Mouse (Mus musculus) limb, embryonic 10.5 days (tissue): ENCODE data around the gene Cep44. TPM values are rescaled to one million over a fixed set of nuclear protein-coding genes. Genes with fewer than 3 reads are reported as not detected.

Experiments
- DNase-seq: peaks from one replicate; pipeline ENCODE4 v3.0.0-alpha.2; 2017; ENCODE audit warnings: low spot score
- H3K27ac ChIP-seq: fragments of 300-500 bp; sonication (generic); 2 replicates; pipeline ENCODE4 v1.5.1; 2016; ENCODE audit warnings: mild to moderate bottlenecking
- H3K27me3 ChIP-seq: fragments of 300-500 bp; sonication (generic); 2 replicates; pipeline ENCODE4 v1.6.1; 2016; ENCODE audit warnings: low read depth, mild to moderate bottlenecking; ENCODE audit not compliant: poor library complexity, severe bottlenecking
- H3K36me3 ChIP-seq: fragments of 300-500 bp; sonication (generic); 2 replicates; pipeline ENCODE4 v1.6.1; 2016; ENCODE audit warnings: mild to moderate bottlenecking, moderate library complexity
- H3K4me1 ChIP-seq: fragments of 300-500 bp; sonication (generic); 2 replicates; pipeline ENCODE4 v1.6.1; 2016
- H3K4me3 ChIP-seq: fragments of 300-500 bp; sonication (generic); 2 replicates; pipeline ENCODE4 v1.5.1; 2016; ENCODE audit warnings: mild to moderate bottlenecking, moderate library complexity
- H3K9me3 ChIP-seq: fragments of 300-500 bp; sonication (generic); replicated peaks from 2 replicates; pipeline ENCODE4 v1.6.1; 2016; ENCODE audit warnings: mild to moderate bottlenecking
- WGBS: fragments of 180-500 bp; shearing (Covaris S2); methylation state at CpG from one replicate; pipeline ENCODE4 v1.1.7; 2016; 5-methylcytosine and 5-hydroxymethylcytosine counted together
- polyA plus RNA-seq: library from polyadenylated mRNA; unstranded; fragments of >200 nt; fragmentation: Nextera tagmentation; extraction: Ambion mirVana; gene quantifications from 2 replicates; pipeline ENCODE4 v1.2.1, GENCODE M21; 2016

The Cep44 gene
- polyA plus RNA-seq, 1 experiment from 2014 or later = 43.2 TPM

DNA sequence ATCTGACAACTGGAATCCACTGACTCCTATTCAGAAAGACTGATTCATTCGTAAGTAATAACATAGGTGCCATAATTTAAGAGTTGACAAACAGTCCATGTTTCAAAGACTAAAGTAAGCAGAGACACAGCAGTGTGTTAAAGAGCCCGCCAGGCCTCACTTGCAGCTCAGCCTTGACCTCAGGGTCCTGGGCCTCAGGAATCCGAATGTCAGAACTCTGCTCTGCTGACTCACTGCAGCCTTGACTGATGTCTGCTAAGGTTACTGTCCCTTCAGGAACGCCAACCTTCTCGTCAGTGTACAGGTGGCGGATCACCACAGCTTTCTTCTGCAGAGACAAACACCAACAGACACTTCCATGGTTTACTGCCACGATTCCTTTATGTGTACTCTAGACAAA lies 10.1 kb downstream of the Cep44 start:
- H3K27ac ChIP-seq = no peak overlapping the region
- no peaks in the 10 kb centered on the region for H3K9me3 ChIP-seq
- no peaks in the 10 kb centered on the region for H3K4me1 ChIP-seq
- H3K4me3 ChIP-seq = no peak overlapping the region
- H3K27me3 ChIP-seq = no peaks in the 10 kb centered on the region
- DNase-seq = no peak
- peaks cover 90% of the 10 kb centered on the region for H3K36me3 ChIP-seq
- WGBS = 94% methylated on average over 7 of the region's 7 CpGs

DNA sequence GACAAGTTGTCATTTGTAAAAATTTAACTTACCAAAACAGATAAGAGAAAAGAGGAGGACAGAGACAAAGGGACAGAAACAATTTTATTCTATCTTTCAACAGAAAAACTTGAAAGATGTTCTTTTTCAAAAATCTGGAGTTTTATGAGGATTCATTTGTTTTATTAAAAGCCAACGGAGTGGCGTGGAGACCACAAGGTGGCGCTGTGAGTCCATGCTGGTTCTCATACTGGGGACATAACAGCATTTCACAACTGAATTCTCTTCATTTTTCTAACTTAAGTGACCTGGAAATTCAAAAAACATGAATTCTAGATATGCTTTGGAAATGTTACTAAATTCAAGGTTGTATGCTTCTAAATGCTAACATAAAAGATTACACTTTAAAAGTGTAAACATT lies 20.5 kb downstream of the Cep44 start:
- Histone ChIP-seq H3K36me3 (peaks cover 10% of the 10 kb centered on the region), H3K4me1 (peaks cover 9% of the 10 kb centered on the region; the same call in 1 of the 2 replicates), H3K4me3 (no peak overlapping the region), H3K27me3 (no peaks in the 10 kb centered on the region), H3K9me3 (no peaks in the 10 kb centered on the region), H3K27ac (no peak overlapping the region)
- peak; percentile 85 for DNase-seq
- 7% methylated on average over 3 of the region's 3 CpGs for WGBS

- DNase-seq = no peak
- H3K9me3 ChIP-seq = no peaks in the 10 kb centered on the region
- no peak overlapping the region for H3K4me3 ChIP-seq
- 65% methylated on average over 6 of the region's 6 CpGs for whole genome bisulfite sequencing
- H3K36me3 ChIP-seq = peaks cover 10% of the 10 kb centered on the region
- no peaks in the 10 kb centered on the region for H3K27me3 ChIP-seq
- H3K4me1 ChIP-seq = peaks cover 9% of the 10 kb centered on the region; the same call in 1 of the 2 replicates
- no peak overlapping the region for H3K27ac ChIP-seq
These were observed 22.0 kb downstream of the Cep44 start for GRCm38 (mm10) chr8:56528869-56529268.

- Histone ChIP-seq H3K4me3 (no peak overlapping the region), H3K9me3 (no peaks in the 10 kb centered on the region), H3K4me1 (no peaks in the 10 kb centered on the region), H3K36me3 (no peaks in the 10 kb centered on the region), H3K27ac (no peak overlapping the region), H3K27me3 (no peaks in the 10 kb centered on the region)
- WGBS = 80% methylated on average over 4 of the region's 4 CpGs
- no peak for DNase-seq
These were observed 29.8 kb downstream of the Cep44 start for GRCm38 (mm10) chr8:56521051-56521450.

GRCm38 (mm10) chr8:56520249-56520648 lies 30.6 kb downstream of the Cep44 start:
- no peak for DNase-seq
- no peaks in the 10 kb centered on the region for H3K27me3 ChIP-seq
- no peak overlapping the region for H3K4me3 ChIP-seq
- no peak overlapping the region for H3K27ac ChIP-seq
- 92% methylated on average over 2 of the region's 2 CpGs for WGBS
- H3K36me3 ChIP-seq = no peaks in the 10 kb centered on the region
- no peaks in the 10 kb centered on the region for H3K4me1 ChIP-seq
- no peaks in the 10 kb centered on the region for H3K9me3 ChIP-seq

GRCm38 (mm10) chr8:56518848-56519247 lies 32.0 kb downstream of the Cep44 start:
- 82% methylated on average over 6 of the region's 6 CpGs for WGBS
- DNase-seq = no peak
- H3K4me1 ChIP-seq = no peaks in the 10 kb centered on the region
- H3K9me3 ChIP-seq = no peaks in the 10 kb centered on the region
- H3K36me3 ChIP-seq = no peaks in the 10 kb centered on the region
- H3K27me3 ChIP-seq = no peaks in the 10 kb centered on the region
- no peak overlapping the region for H3K27ac ChIP-seq
- no peak overlapping the region for H3K4me3 ChIP-seq

DNA sequence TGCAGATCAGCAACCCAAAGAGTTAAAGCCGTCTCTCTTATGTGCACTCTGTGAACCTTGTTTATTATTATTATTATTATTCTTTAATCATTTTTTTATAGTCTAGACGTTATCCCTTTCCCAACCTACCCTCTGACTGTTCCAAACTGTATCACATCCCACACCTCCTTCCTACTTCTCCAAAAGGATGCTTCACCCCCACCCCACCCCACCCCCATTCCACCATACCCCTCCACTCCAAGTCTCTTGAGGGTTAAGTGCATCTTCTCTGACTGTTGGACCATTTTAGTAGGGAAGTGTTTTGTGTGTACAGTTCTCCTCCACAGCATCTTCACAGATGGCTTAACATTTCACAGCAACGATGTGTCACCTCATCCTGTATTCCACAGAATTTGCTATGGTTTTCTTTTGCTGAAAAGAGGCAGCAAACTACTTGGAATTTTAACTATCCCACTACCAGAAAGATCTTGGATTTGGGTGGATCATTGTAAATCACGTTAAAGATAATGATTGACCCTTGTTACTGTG lies 41.8 kb downstream of the Cep44 start:
- WGBS = 84% methylated on average over 4 of the region's 4 CpGs
- H3K9me3 ChIP-seq = no peaks in the 10 kb centered on the region
- H3K27ac ChIP-seq = no peak overlapping the region
- H3K27me3 ChIP-seq = no peaks in the 10 kb centered on the region
- H3K36me3 ChIP-seq = no peaks in the 10 kb centered on the region
- no peaks in the 10 kb centered on the region for H3K4me1 ChIP-seq
- DNase-seq = no peak
- no peak overlapping the region for H3K4me3 ChIP-seq

DNA sequence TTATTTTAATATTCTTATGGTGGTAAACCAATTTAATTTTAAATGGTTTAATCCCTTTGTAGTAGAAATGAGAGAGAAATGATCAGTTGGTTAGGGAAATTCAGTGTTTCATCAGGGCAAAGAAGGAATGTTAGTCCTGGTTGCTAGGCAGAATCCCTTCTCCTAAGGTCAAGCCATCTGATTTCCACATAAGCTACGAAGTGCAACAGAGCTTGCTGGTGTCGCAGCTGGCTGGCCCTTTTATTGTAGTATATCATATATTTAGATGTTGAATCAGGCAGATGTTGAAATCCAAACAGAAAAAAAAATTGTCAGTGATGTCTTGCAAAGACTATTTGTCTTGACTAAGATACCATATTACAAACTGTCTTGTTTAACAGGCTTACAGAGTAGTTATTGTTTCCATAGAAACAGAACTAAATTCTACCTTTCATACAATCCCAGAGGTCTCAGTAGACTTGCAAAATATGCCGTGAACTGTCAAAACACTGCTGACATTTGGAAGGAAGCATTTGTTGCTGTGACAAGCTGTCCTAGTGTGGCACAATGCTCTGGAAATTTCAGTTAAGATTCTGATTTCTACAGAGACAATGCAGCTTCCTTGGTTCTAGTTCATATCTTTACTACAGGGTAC lies 42.4 kb downstream of the Cep44 start:
- DNase-seq = no peak
- Histone ChIP-seq H3K36me3 (no peaks in the 10 kb centered on the region), H3K27ac (no peak overlapping the region), H3K27me3 (no peaks in the 10 kb centered on the region), H3K4me3 (no peak overlapping the region), H3K4me1 (no peaks in the 10 kb centered on the region), H3K9me3 (no peaks in the 10 kb centered on the region)
- 91% methylated on average over 3 of the region's 3 CpGs for WGBS

GRCm38 (mm10) chr8:56501911-56502310 lies 48.9 kb downstream of the Cep44 start:
- H3K36me3 ChIP-seq = no peaks in the 10 kb centered on the region
- no peak overlapping the region for H3K27ac ChIP-seq
- H3K4me1 ChIP-seq = no peaks in the 10 kb centered on the region
- DNase-seq = no peak
- no peaks in the 10 kb centered on the region for H3K27me3 ChIP-seq
- H3K4me3 ChIP-seq = no peak overlapping the region
- no peaks in the 10 kb centered on the region for H3K9me3 ChIP-seq

- no peaks in the 10 kb centered on the region for H3K27me3 ChIP-seq
- H3K9me3 ChIP-seq = no peaks in the 10 kb centered on the region
- 73% methylated on average over 2 of the region's 2 CpGs for WGBS
- H3K36me3 ChIP-seq = no peaks in the 10 kb centered on the region
- H3K4me1 ChIP-seq = no peaks in the 10 kb centered on the region
- H3K4me3 ChIP-seq = no peak overlapping the region
- DNase-seq = no peak
- H3K27ac ChIP-seq = no peak overlapping the region
These were observed 61.4 kb downstream of the Cep44 start for GRCm38 (mm10) chr8:56489496-56489895.

DNA sequence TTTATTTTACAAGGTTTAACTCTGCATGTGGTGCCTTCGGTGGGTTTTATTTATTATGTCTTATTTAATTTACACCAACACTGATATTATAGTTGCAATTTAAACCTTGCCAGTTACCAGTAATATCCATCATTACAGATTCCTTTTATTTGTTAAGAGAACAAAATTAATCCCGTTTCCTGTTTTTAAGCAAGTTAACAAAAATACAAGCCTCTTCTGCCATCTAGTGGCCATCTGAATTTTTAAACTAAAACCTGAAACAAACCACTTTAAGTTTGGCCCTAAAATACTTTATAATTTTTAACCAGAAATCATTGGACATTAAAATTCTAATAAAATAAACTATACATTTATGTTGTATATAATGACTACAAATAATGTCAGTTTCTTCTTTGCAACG lies 64.8 kb downstream of the Cep44 start:
- no peaks in the 10 kb centered on the region for H3K36me3 ChIP-seq
- WGBS = 49% methylated on average over 3 of the region's 3 CpGs
- no peaks in the 10 kb centered on the region for H3K27me3 ChIP-seq
- no peak overlapping the region for H3K27ac ChIP-seq
- no peaks in the 10 kb centered on the region for H3K9me3 ChIP-seq
- no peak for DNase-seq
- no peaks in the 10 kb centered on the region for H3K4me1 ChIP-seq
- H3K4me3 ChIP-seq = no peak overlapping the region
